Mouse (Mus musculus) CD4-positive, CD25-positive, alpha-beta regulatory T cell, adult 2 months (primary cell): ENCODE data around the gene Nfya.
"Not testable (repeated sequence)": the region's sequence is repeated elsewhere in the genome, so short reads cannot be mapped to it uniquely, and the experiment has no call there.

Experiments
- DNase-seq: peaks from one replicate; pipeline ENCODE4 v3.0.0-alpha.2; 2012; ENCODE audit warnings: low read depth, low spot score

Nfya gene

DNA sequence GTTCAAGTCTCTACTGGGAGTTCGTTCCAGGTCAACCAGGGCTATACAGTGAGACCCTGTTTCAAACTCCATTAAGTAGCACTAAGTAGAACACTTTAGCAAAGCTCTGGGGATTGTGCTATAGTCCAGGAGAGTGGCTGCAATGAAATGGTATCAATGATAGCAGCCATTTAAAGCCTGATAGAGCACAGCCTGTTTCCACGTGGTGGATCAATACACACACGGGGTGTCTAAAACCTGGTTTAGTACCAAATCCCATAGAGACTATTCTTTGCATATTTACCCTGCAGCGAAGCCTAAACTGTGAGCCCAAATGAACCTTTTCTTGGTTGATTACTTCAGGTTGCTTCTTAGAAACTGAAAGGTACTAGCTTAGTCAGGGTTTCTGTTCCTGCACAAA, 8.0 kb downstream of the Nfya start:
- DNase-seq: no peak

DNA sequence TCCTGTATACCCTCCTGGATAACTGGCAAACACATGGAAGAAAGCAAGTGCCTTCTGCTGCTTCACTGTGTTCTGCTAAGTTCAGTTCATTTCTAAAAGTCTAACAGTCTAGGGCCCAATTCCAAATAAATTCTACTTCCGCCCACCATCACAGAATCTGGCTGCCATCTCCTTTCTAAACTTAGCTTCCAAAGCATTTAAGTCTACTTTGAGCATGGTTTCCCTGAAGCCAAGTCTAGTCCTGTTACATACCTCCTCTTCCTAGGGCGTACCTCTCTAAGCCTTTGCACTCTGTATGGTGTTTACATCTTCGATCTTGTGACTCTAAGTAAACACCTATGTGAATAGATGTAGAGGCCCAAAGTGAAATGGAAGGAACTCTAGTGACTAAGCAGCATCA, 17.1 kb downstream of the Nfya start:
- DNase-seq: no peak

DNA sequence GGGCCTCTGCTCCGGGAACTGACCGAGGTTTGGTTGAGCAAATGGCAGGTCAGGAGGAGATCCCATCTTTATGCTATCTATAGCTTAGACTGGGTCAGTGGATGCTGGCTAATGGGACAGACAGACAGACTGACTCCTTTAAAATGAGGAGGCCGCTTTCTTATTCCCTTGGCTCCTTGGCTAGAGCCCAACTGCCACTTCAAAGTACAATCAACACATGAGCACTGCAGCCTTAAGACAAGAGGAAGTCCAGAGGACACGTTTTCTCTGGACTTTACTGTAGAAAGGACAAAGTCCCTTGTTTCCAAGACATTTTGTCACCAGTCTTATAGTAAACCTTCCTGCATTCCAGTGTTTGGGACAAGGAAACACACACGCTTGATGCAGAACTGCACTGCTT, 18.3 kb downstream of the Nfya start:
- no peak for DNase-seq

DNA sequence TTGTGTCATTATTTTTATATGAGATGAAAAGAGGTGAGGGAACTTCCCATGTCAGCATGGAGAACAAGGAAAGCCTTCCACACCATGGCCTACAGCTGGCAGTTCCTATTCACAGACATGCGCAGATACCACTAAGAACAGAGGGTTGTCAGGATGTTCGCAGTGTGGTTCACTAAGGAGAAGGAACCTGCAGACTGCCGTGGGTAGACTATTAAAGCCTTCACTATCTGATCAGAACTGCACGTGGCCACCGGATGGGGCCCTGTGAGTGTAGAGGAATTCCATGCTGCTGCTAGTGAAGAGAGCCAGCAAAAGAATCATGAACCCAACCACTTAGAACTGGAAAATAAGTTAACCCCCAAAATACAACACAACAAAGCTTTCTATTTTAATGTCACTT, 20.3 kb downstream of the Nfya start:
- DNase-seq: no peak

DNA sequence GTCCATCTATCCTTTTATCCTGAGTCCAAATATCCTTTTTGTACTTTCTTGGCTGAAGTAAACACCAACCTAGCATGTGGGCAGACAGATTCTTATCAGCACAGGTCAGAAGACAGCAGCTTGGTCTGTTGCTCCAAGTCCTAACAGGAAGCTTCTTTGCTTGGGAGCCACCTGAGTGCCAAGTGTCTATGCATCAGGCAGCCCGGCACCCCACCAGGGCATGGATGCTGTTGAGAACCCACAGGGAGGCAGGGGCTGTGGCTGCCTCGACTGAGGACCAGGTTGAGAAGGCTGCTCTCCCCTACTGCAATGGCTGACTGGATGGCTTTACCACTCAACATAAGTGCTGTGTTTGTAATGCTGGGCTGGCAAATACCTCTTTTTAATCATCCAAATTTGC, 21.0 kb downstream of the Nfya start:
- no peak for DNase-seq

DNA sequence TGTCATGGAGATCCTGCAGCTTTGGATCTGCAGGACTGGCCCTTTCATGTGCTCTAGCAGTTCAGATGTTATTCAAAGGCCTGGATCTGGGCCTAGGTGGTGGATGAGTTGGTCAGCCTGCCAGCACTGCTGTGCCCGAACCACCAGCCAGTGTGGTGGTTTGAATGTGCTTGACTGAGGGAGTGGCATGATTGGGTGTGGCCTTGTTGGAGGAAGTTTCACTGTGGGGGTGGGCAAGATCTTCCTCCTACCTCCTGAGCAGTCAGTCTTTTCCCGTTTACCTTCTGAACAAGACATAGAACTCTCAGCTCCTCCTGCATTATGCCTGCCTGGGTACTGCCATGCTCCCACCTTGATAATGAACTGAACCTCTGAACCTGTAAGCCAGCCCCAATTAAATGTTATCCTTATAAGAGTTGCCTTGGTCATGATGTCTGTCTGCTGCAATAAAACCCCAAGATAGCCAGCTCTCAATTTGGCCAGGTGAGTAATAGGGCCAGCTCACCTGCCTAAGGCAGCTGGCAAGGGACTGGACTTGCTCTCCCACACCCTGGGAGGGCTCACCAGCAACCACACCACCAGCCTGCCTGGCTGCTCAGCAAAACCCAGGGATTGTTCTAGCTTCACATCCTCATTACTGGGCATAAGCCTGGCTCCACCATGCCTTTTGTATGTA, 23.8 kb downstream of the Nfya start:
- no peak for DNase-seq

DNA sequence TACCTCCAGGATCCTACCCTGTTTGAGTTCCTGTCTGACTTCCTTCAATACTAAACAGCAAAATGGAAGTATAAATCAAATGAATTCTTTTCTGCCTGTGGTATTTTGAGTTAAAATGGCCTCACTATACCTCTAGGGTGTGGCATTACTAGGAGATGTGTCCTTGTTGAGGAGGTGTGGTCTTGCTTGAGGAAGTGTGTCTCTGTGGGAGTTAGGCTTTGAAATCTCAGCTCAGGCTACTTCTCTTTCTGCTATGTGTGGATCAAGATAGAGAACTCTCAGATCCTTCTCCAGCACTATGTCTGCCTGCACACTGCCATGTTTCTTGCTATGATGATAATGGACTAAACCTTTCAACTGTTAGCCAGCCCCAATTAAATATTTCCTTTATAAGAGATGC, 30.7 kb downstream of the Nfya start:
- no peak for DNase-seq

DNA sequence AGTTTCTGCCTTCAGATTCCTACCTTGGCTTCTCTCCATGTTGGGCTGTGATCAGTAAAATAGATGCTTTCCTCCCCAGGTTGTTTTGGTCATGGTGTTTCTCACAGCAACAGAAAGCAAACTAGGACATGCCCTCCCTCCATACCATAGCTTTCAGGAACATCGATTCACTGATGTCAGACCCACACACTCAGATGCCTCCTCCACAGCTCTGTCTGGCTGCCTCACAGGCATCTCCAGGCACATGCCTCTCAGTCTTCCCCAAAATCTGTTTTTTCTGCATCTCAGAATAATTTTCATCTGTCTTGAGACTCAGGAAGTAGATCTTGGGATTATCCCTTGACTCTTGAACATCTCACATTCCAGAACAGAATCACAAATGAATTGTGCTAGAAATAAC, 33.6 kb downstream of the Nfya start:
- no peak for DNase-seq

DNA sequence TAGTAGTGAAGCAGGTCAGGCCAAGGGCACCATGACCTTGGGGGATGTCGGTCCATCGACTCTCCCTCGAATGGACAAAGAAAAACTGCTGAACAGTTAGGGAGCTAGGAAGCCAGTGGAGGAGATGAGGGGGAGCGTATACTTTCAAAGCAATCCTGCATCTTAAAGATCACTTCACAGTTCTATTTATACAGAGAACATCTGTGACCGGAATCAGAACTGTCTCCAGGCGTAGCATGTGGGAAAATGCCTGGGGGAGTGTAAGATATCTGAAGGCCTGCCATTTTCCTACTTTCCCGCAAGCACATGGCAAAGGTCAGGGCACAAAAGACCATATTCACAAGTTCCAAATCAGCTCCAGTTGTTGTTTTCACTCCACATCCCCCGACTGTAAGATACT, 36.7 kb downstream of the Nfya start:
- DNase-seq: no peak

DNA sequence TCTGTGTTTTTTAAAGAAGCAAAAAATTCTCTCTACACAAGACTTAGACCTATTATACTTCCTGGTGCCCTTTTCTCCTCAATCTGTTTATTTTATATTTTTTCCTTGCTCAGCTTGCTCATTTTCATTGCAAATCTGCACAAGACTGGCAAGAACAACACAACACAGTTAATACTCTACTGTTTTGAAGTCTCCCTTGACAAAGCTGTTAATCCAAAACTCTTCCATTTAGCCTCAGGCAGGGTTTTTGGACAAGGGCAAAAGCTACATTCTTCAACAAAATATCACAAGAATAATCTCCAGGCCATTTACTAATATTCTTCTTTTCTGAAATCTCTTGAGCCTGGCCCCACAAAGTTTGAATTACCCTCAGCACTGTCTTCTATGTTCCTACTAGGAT, 38.1 kb downstream of the Nfya start:
- no peak for DNase-seq

DNA sequence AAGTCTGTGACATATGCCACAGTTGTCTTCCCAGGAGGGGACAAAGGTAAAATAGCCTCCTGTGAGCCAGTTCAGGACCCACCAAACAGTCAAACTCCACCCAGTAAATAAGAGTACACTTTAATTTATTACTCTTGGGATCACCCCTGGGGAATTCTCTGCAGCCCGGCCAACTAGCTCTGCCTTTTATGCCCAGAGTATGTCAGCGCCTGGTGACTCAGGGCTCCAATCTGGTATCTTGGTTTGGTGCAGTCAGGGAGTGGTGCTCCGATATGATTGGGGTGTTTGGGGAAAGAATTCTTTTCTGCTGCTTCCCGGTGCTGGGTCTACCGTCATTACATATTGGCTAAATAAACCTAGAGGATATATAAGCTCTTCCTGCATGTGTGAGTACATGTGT, 42.9 kb downstream of the Nfya start:
- DNase-seq: no peak

DNA sequence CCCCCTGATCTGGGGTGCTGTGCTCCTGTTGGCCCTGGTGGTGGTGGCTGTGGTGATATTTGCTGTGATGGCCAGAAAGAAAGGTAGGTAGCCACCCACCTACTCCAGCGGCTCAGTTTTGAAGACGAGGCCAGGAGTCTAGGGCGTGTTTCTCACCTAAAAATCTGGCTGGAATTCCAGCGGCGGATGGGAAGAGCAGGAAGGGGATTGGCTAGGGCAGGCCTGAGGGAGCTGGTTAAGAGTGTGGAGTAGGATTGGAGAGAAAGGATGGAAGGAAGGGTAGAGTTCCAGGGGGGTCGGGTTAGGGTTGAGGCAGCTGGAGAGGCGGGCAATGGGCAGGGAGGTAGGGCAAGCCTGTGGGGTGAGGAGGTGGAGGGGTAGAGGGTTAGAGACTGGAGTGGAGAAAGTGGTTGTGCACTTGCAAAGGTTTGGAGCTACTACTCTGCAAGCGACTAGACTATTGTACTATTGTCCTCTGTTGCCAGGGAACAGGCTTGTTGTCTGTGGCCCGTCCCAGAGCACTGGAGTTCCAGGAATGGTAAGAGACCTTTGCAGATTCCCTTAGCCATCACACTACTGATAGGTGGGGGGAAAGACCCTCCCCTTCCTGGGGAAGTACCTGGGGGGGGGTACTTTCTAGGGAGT, 44.1 kb downstream of the Nfya start:
- DNase-seq: no peak

DNA sequence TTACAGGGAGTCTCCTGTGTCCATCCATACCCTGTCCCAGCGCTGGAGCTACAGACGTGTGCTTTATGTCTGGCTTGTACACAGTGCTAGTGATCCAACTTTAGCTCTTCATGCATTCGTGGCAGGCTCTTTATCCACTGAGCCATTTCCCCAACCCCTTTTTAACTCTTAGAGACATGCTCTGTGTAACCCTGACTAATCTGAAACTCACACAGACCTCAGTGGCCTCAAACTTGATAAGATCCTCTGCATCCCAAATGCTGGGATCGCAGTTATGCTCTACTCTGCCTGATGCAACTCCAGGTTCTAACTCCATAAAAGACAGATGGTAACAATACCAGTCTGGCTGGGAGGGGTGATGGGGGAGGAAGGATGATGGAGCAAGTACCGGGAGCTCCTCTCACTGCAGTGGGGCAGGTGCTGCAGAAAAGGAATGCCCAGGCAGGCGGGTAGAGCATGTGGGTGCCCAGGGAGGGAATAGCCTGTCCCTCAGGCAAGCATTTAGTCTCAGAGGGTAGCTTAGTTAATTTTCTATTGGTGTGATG, 46.2 kb downstream of the Nfya start:
- DNase-seq: no peak

DNA sequence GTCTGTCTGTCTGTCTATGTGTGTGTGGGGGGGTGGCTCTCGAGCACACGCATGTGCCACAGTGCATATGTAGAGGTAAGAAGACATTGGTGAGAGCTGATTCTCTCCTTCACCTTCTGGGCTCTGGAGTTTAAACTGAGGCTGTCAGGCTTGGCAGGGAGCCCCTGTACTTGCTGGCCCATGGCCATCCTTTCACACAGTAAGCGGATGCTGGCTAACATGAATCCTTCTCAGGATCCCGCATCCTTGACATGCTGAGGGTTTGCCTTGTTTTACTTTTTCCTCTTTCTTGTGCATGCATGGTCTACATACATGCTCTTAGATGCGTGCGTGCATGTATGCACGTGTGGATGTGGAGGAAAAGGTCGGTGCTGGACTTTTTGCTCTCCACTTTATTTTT, 46.7 kb downstream of the Nfya start:
- DNase-seq: no peak

DNA sequence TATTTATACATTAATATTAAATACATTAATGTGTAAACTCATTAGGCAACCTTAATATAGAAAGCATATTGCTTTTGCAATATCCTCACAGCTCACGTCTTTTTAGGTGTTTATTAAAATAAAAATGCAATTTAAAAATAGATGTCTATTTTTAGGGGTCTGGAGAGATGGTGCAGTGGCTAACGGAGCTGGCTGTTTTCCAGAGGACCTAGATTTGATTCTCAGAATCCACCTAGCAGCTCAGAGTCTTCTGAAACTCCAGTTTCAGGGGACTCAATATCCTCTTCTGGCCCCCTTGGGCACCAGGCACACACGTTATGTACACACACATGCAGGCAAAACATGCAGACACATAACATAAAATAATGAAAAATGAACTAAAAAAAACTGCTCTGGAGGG, 47.4 kb downstream of the Nfya start:
- DNase-seq: no peak

DNA sequence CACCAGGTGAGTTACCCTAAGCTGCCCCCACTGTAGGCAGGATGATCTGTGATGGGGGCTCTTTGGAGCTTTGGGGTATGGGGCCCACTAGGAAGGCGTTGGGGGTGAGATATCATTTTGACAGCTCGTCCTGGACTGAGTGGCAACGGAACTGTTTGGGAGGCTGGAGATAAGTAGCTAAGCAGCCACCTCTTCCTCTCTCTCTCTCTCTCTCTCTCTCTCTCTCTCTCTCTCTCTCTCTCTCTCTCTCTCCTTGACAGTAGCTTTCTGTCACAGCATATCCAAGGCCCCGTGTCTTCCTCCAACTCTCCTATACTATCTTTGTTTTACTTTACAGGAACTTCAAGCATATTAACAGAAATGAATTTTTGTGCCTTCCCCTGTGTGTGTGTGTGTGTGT, 49.2 kb downstream of the Nfya start:
- no peak for DNase-seq

DNA sequence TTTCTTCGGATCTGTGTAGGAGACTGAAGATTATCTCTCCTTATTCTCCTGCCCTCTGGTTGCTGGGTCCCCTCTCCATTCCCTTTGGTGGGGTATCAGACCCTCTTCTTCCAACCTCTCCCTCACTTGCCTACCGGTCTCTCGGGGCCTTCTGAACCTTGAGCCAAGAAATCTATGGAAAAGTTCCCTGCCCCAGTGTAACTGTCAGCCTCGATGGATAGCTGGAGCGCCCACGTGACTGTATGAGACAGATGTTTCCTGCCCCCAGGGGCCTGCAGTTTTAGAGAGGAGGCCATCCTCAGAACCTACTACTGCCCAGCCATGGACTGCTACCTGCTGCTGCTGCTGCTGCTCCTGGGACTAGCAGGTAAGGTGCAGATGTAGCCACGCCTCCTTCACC, 50.1 kb downstream of the Nfya start, which contains the start of gene Treml1:
Gene Treml1, plus strand, starts transcription at position 301 of the 400 bp plus-strand sequence.
- DNase-seq: no peak

DNA sequence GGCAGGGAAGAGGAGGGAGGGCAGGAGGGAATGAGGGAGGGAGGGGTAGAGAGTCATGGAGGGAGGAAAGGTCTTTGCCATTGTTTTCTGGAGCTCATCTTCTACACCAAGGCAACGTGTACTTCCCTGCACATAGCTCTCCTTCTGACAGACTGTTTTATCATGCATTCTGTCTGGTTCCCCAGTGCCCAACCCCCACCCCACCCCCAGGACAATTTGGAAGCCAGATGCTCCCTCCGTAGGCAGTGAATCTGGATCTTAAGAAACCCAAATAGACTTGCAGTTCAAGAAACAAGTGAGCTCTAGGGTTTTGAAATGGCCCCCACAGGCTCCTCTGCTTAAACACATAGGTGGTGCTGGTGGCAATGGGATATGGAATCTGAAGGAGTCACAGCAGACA, 51.8 kb downstream of the Nfya start:
- DNase-seq: no peak

DNA sequence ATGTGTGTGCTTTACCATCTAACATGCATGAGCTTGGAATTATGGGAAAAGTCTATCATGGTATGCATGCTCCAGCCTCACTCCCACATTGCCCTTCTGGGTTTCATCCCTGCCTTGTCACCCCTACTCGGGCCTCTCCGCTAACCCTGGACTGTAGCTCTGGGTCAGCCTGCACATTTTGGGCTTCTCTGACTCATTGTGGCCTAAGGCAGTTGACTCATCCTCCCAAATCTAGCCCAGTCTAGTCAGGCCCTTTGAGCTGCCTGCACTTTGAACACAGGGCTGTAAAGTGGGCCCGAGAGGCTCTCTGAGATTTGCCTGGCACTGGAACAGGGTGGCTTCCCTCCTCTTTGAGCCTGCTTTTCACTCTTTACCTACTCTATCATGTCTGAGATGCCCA, 53.9 kb downstream of the Nfya start:
- DNase-seq: no peak

DNA sequence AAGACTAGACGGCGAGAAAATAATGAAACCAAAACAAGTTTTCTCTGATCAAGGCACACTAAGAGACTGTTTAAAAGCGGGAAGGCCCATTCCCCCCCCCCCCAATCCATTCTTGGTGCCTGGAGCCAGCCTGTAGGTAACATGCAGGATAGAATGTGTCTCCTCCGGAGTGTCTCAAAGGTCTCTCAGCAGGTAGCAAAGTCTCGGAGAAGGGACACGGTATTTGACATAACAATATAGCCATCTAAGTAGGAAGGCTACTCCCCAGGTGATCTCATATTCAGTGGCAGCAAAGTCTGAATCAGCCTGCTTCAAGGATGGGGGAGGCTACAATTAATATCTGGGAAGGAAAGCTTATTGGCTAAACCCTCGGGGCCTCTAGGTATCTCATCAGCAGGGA, 56.7 kb downstream of the Nfya start:
- not testable (repeated sequence) for DNase-seq

DNA sequence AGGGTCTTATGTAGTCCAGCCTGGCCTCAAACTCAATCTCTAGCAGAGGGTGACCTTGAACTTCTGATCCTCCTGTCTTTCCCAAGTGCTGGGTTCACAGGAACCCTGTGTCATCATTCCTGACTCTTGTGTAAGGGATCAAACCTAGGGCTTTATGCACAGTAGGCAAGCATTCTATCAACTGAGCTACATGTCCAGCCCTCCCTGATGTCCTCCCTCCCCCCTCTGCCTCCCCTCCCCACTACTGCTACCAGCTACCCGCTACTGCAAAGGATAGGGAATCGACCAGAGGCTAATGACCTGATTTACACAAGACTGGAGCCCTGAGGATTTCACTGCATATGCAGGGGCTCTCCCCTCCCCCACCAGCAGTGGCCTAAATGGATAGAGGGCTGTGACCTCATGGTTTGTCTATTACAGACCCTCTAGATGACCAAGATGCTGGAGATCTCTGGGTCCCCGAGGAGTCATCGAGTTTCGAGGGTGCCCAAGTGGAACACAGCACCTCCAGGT, 59.0 kb downstream of the Nfya start:
- DNase-seq: no peak

DNA sequence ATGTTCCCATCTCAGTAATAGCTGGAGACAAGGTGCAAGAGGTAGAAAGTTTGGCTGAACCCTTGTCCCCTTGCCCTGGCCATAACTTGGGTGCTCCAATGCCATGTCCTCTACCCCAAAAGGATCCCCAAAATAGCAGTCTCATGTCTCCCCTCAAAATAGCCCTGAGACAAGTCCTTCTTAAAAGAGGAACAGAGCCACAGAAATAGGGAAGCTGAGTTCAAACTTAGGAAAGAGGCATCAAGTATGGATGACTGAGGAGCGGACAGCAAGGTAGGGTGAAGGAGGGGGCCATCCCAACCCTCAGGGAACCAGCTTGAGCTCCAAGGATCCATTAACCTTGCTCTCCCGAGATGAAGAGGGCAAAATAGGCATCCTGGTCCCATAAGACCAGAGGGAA, 62.4 kb downstream of the Nfya start:
- no peak for DNase-seq

DNA sequence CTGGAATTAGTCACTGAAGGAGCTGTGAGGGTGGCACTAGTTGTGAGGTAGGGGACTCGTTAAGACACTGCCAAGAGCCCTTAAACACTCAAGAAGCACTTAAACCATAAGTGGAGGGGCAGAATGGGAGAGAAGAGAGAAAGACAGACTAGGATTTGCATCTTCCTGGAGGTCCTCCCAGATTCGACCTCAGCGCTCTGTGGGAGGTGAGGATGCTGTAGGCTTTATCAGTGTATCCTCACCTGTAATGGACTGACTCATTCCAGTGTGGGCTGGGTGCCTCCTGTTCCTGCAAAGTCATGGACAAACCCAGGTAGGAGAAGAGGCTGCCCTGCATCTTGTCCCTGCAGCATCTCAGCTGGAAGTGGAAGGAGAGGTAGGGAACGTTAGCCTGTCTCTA, 62.9 kb downstream of the Nfya start:
- DNase-seq: no peak
